Mouse (Mus musculus): ENCODE data around the gene Ddias.

GRCm38 (mm10) chr7:92896036-92896435 lies 22.0 kb upstream of the Ddias start:
- TF ChIP-seq CHD2 (IDR thresholded peaks at IDR 0.05; ENCODE audit: low read depth, low read length) (no peak), ZC3H11A (IDR thresholded peaks at IDR 0.05; ENCODE audit: borderline replicate concordance, low read depth, low read length) (no peak), MAFK (IDR thresholded peaks at IDR 0.05; ENCODE audit: insufficient read depth, low read depth, low read length) (no peak), HCFC1 (IDR thresholded peaks at IDR 0.05; ENCODE audit: borderline replicate concordance, insufficient read depth, low read length) (no peak)

Measured in ES-E14 (cell line).